Mouse (Mus musculus): Measurements from ENCODE around the gene Tlr12. TPM values are rescaled to one million over a fixed set of nuclear protein-coding genes. Genes with fewer than 3 reads are reported as not detected.

Gene Tlr12
- total RNA-seq, 2 experiments from 2014 or later, result 0.09 to 0.19 TPM

Other genes starting within 250 kb of the Tlr12 start
- gene Zscan20, start 8.5 kb downstream of the Tlr12 start, total RNA-seq (2015; ENCODE audit: low replicate concordance), result 1.7 TPM in 1 of 2 replicates, not detected in the other
- 0.85 TPM in 1 of 2 replicates, not detected in the other for gene Zscan20, start 8.5 kb downstream of the Tlr12 start, total RNA-seq (2017; ENCODE audit: low replicate concordance)
- 7.1 and 14.0 TPM in 2 replicates for gene Phc2, start 36.1 kb upstream of the Tlr12 start, total RNA-seq (2015; ENCODE audit: low replicate concordance)
- 3.3 and 4.5 TPM in 2 replicates for gene Phc2, start 36.1 kb upstream of the Tlr12 start, total RNA-seq (2017; ENCODE audit: low replicate concordance)
- not detected in 2 replicates for gene A3galt2, start 136.7 kb upstream of the Tlr12 start, total RNA-seq (2015; ENCODE audit: low replicate concordance)
- not detected in 2 replicates for gene A3galt2, start 136.7 kb upstream of the Tlr12 start, total RNA-seq (2017; ENCODE audit: low replicate concordance)
- 2.1 and 4.6 TPM in 2 replicates for gene Zfp362, start 187.4 kb upstream of the Tlr12 start, total RNA-seq (2015; ENCODE audit: low replicate concordance)
- 0.09 and 0.98 TPM in 2 replicates for gene Zfp362, start 187.4 kb upstream of the Tlr12 start, total RNA-seq (2017; ENCODE audit: low replicate concordance)

All from erythroblast, adult 5-6 weeks (primary cell).